Mouse (Mus musculus) liver, embryonic 13.5 days (tissue): Measurements from ENCODE around the gene Fbrs. TPM values are rescaled to one million over a fixed set of nuclear protein-coding genes. Genes with fewer than 3 reads are reported as not detected.
"Not testable (repeated sequence)": the region's sequence is repeated elsewhere in the genome, so short reads cannot be mapped to it uniquely, and the experiment has no call there.

Source experiments
- ATAC-seq: fragments of 200-750 bp; cut with Nextera tagmentation; 2 replicates; pipeline ENCODE4 v1.8.0; 2017; ENCODE audit warnings: low read depth, mild to moderate bottlenecking, moderate number of reproducible peaks, moderate library complexity
- DNase-seq: peaks from one replicate; pipeline ENCODE4 v3.0.0; 2022
- H3K27ac ChIP-seq: fragments of 300-500 bp; sonication (generic); 2 replicates; pipeline ENCODE4 v1.5.1; 2015; ENCODE audit warnings: moderate library complexity, mild to moderate bottlenecking, inconsistent platforms
- H3K27me3 ChIP-seq: fragments of 300-500 bp; sonication (generic); 2 replicates; pipeline ENCODE4 v1.6.1; 2015; ENCODE audit warnings: mild to moderate bottlenecking, inconsistent platforms
- H3K36me3 ChIP-seq: fragments of 300-500 bp; sonication (generic); 2 replicates; pipeline ENCODE4 v1.6.1; 2015; ENCODE audit warnings: mild to moderate bottlenecking, inconsistent platforms
- H3K4me1 ChIP-seq: fragments of 300-500 bp; sonication (generic); replicated peaks from 2 replicates; pipeline ENCODE4 v1.6.1; 2015; ENCODE audit warnings: inconsistent platforms
- H3K4me2 ChIP-seq: fragments of 300-500 bp; sonication (generic); 2 replicates; pipeline ENCODE4 v1.6.1; 2015; ENCODE audit warnings: inconsistent platforms, mild to moderate bottlenecking, moderate library complexity
- H3K4me3 ChIP-seq: fragments of 300-500 bp; sonication (generic); replicated peaks from 2 replicates; pipeline ENCODE4 v1.5.1; 2015; ENCODE audit warnings: mild to moderate bottlenecking, inconsistent platforms
- H3K9ac ChIP-seq: fragments of 300-500 bp; sonication (generic); 2 replicates; pipeline ENCODE4 v1.6.1; 2015; ENCODE audit warnings: mild to moderate bottlenecking, inconsistent platforms
- H3K9me3 ChIP-seq: fragments of 300-500 bp; sonication (generic); replicated peaks from 2 replicates; pipeline ENCODE4 v1.6.1; 2016; ENCODE audit warnings: inconsistent platforms
- WGBS: fragments of 180-500 bp; shearing (Covaris S2); methylation state at CpG from one replicate; pipeline ENCODE4 v1.1.7; 2015; ENCODE audit not compliant: insufficient replicate concordance; 5-methylcytosine and 5-hydroxymethylcytosine counted together
- polyA plus RNA-seq: library from polyadenylated mRNA; unstranded; fragments of >200 nt; fragmentation: Nextera tagmentation; extraction: Ambion mirVana; gene quantifications from 2 replicates; pipeline ENCODE4 v1.2.1, GENCODE M21; 2015

The Fbrs gene
- polyA plus RNA-seq, 1 experiment from 2014 or later = 3.7 TPM

DNA sequence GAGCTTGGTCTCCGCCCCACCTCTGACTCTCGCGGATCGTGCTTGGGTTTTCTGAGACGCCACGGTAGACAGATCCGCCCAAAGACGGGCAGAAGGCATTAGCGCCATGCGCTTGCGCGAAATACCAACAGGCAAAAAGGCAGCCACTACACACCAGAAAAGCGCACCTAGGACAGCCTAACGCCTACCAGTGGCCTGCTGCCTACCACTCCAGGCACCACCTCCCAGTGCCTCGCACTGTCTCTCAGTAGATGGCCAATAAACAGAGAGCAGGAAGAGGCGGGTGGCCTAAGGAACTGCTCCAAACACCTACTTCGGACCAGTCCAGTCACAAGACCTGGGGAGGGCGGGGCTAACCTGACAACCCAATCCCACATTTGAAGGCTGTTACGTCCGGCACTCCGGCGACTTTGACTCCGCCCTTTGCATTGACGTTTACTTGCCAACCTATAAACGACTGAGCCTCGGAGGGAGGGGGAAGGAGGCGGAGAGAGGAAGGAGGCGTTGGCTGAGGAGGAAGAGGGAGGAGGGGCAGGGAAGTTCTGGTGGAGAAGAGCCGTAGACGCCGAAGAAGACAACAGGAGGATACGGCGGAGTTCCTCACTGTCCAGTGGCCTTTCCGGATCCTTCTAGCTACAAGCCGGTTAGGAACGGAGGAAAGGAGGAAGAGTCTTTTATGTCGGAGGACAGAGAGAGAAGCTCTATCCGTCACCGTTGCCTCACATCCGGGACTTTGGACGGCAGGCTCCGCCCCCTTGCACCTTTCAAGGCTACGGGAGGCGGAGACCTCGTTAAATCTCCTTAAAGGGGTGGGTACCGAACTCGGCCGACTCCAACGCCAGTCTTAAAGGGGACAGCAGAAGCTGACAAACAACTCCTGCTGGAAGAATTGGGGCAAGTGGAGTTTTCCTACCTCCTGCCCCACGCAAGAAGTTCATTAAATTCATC, 1.0 kb upstream of the Fbrs start:
- peaks cover 66% of the 10 kb centered on the region for H3K36me3 ChIP-seq

DNA sequence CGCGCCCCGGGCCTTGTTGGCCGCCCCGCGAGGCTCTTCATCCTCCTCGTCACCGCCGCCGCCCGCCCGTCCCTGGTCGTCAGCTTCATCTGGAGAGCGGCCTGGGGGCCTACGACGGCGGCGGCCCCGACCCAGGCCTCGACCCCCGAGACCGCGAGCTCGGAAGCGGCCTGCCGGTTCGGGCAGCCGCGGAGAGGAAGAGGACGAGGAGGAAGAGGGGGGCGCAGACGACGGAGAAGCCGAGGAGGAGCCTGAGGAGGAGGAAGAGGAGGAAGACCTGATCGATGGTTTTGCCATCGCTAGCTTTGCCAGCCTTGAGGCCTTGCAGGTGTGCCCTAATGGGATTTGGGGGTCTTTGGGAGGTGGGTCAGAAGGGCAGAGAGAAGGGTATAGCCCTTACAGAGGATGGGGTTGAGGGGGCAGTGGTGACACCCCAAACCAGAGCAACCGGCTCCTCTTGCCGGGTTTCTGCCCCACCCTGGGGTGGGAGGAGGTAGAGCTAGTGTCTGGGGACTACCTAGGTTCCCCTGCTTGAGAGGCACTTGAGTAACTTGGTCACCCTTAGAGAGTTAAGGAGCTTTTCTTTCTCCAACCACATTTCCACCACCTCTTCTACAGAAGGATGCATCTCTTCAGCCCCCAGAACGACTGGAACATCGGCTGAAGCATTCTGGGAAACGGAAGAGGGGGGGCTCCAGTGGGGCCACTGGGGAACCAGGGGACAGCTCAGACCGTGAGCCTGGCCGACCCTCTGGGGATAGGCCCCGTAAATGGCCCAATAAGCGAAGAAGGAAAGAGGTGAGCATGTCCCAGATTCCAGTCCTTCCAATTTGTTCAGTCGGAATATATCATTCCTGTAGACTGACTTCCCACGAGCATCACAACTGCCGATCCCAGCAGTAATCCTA, 573 bp downstream of the Fbrs start:
- Histone ChIP-seq H3K9me3 (no peaks in the 10 kb centered on the region), H3K4me2 (peak overlapping the region; percentile 90), H3K36me3 (peaks cover 64% of the 10 kb centered on the region), H3K4me3 (peak overlapping the region; percentile 97), H3K27me3 (no peaks in the 10 kb centered on the region), H3K4me1 (peaks cover 48% of the 10 kb centered on the region), H3K27ac (peak overlapping the region; percentile 93), H3K9ac (peak overlapping the region; percentile 98)
- DNase-seq = peak; percentile 35
- ATAC-seq = no peak
- 2% methylated on average over 48 of the region's 48 CpGs for WGBS

More for the DNA sequence above, 1.0 kb upstream of the Fbrs start:
- ATAC-seq = peak; percentile 94
- no peaks in the 10 kb centered on the region for H3K9me3 ChIP-seq
- H3K4me3 ChIP-seq = peak overlapping the region; percentile 97
- peak overlapping the region; percentile 90 for H3K4me2 ChIP-seq
- peak; percentile 100 for DNase-seq
- WGBS = under 1% methylated on average over 50 of the region's 50 CpGs
- H3K27ac ChIP-seq = peak overlapping the region; percentile 93
- H3K27me3 ChIP-seq = no peaks in the 10 kb centered on the region
- H3K9ac ChIP-seq = peak overlapping the region; percentile 98
- H3K4me1 ChIP-seq = peaks cover 51% of the 10 kb centered on the region

DNA sequence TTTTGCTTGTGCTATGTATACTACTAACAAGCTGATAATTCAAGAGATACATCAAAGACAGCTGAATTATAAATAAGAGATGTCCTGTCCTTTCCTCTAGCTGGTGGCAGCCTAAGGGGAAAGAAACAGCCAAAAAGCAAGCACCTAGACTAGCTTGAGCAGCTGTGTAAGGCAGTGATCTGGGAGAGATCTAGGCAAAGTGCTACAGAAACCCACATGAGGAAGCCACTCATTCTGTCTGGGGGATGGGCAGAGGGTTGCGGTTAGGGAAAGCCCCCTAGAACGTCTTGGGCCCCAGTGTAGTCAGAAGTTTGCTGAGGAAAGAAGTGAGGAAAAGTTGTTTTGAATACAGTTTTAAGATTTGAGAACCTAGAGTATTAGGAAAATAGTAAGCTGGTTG, 1.3 kb downstream of the Fbrs start:
- H3K4me1 ChIP-seq = peaks cover 46% of the 10 kb centered on the region
- peaks cover 64% of the 10 kb centered on the region for H3K36me3 ChIP-seq
- no peaks in the 10 kb centered on the region for H3K27me3 ChIP-seq
- 14% methylated on average over 2 of the region's 2 CpGs for WGBS
- ATAC-seq (no peak), DNase-seq (no peak)
- H3K4me2 ChIP-seq = peak overlapping the region; percentile 90
- H3K9me3 ChIP-seq = no peaks in the 10 kb centered on the region
- H3K4me3 ChIP-seq = peak overlapping the region; percentile 97
- peak overlapping the region; percentile 93 for H3K27ac ChIP-seq
- peak overlapping the region; percentile 98 for H3K9ac ChIP-seq

DNA sequence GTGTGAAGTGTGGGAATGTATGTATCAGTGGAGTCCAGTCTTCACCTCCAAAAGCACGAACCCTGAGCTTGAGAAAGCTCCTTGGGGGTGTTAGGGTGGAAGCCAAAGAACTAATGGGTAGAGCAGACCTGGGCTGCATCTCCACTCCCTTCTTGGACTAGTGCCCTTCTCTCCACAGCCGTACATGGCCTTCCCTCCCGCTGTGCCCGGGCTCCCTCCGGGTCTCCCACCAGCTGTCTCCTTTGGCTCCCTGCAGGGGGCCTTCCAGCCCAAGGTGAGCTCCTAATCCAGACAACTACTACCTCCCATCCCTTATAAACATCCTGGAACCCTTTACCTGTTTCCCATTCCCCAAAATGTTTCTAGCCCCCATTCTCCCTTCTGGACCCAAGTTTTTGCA, 6.4 kb downstream of the Fbrs start:
- peaks cover 94% of the 10 kb centered on the region for H3K36me3 ChIP-seq
- no peak for DNase-seq
- no peaks in the 10 kb centered on the region for H3K27me3 ChIP-seq
- H3K9ac ChIP-seq = no peak overlapping the region
- 88% methylated on average over 5 of the region's 5 CpGs for WGBS
- peaks cover 18% of the 10 kb centered on the region for H3K4me1 ChIP-seq
- no peak overlapping the region for H3K4me2 ChIP-seq
- no peak for ATAC-seq
- H3K27ac ChIP-seq = no peak overlapping the region
- H3K4me3 ChIP-seq = no peak overlapping the region
- no peaks in the 10 kb centered on the region for H3K9me3 ChIP-seq

DNA sequence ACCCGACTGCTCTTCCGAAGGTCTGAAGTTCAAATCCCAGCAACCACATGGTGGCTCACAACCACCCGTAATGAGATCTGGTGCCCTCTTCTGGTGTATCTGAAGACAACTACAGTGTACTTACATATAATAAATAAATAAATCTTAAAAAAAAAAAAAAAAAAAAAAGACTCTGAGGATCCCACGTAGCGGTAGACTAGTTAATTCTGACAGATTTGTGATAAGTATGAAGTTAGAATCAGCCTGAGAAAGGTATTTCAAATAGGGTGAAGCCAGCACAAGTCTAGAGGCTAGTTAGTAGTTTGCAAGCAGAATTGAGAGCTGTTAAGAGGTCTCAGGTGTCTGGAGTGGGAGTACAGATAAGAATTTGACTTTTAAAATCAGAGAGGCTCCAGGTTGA, 9.4 kb downstream of the Fbrs start:
- H3K4me2 ChIP-seq, ATAC-seq, DNase-seq, H3K9ac ChIP-seq, H3K4me1 ChIP-seq, H3K4me3 ChIP-seq, H3K27me3 ChIP-seq, H3K27ac ChIP-seq, H3K9me3 ChIP-seq: not testable (repeated sequence)
- H3K36me3 ChIP-seq = peaks cover 91% of the 10 kb centered on the region
- WGBS = 80% methylated on average over 4 of the region's 5 CpGs

DNA sequence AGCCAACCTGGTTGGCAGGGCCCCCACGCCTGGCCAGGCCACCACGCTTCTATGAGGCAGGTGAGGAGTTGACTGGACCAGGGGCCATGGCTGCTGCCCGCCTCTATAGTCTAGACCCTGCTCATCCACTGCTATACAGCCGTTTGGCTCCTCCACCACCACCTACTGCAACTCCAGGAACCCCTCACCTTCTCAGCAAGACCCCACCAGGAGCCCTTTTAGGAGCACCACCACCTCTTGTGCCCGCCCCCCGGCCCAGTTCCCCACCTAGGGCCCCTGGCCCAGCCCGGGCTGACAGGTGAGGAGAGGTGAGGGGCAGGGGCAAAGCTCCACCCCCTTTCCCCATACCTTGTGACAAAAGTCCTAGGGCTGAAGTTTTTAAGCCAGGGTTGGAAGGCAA, 11.0 kb downstream of the Fbrs start:
- Histone ChIP-seq H3K27ac (no peak overlapping the region), H3K9ac (no peak overlapping the region), H3K4me3 (no peak overlapping the region), H3K36me3 (peaks cover 76% of the 10 kb centered on the region), H3K9me3 (no peaks in the 10 kb centered on the region), H3K27me3 (no peaks in the 10 kb centered on the region), H3K4me2 (no peak overlapping the region), H3K4me1 (0 out of 2 replicates have a peak, but pooled peaks cover 2% of the 10 kb centered on the region)
- ATAC-seq = no peak
- no peak for DNase-seq
- 87% methylated on average over 7 of the region's 7 CpGs for WGBS

DNA sequence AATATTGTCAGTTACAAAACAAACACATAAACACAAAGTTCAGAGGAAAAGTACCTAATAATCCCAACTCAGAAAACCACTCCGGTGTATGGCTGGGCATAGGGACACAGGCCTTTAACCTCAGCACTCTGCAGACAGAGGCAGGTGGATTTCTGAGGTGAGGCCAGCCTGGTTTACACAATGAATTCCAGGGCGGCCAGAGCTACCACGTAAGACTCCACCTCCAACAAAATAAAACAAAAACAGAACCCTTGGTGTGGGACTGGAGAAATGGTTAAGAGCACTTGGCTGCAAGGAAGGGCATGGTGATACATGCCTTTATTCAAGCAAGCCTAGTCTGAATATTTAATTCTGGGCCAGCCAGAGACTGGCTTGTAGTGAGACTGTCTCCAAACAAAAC, 12.8 kb downstream of the Fbrs start:
- DNase-seq (no peak), ATAC-seq (no peak)
- 0 out of 2 replicates have a peak, but pooled peaks cover 2% of the 10 kb centered on the region for H3K4me1 ChIP-seq
- no peaks in the 10 kb centered on the region for H3K9me3 ChIP-seq
- no peaks in the 10 kb centered on the region for H3K27me3 ChIP-seq
- H3K36me3 ChIP-seq = peaks cover 58% of the 10 kb centered on the region
- no peak overlapping the region for H3K4me2 ChIP-seq
- 82% methylated on average over 3 of the region's 3 CpGs for WGBS
- H3K9ac ChIP-seq = no peak overlapping the region
- H3K27ac ChIP-seq = no peak overlapping the region
- no peak overlapping the region for H3K4me3 ChIP-seq

DNA sequence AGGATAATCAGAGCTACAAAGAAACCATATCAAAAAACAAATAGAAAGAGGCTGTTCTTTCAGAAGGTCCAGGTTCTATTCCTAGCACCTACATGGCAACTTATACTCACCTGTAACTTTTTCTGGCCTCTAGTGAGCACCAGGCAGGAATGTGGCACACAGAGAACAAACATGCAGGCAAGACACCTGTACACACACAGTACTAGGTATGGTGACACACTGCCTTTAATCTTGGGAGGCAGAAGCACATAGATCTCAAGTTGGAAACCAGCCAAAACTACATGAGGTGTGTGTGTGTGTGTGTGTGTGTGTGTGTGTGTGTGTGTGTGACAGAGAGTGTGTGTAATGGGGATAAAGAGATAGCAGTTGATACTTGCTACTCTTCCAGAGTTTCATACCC, 15.6 kb downstream of the Fbrs start:
- Histone ChIP-seq H3K9me3 (no peaks in the 10 kb centered on the region), H3K27me3 (no peaks in the 10 kb centered on the region), H3K4me1 (0 out of 2 replicates have a peak, but pooled peaks cover 2% of the 10 kb centered on the region), H3K36me3 (peaks cover 32% of the 10 kb centered on the region), H3K27ac (no peak overlapping the region), H3K9ac (no peak overlapping the region), H3K4me2 (no peak overlapping the region), H3K4me3 (no peak overlapping the region)
- ATAC-seq (no peak), DNase-seq (no peak)

DNA sequence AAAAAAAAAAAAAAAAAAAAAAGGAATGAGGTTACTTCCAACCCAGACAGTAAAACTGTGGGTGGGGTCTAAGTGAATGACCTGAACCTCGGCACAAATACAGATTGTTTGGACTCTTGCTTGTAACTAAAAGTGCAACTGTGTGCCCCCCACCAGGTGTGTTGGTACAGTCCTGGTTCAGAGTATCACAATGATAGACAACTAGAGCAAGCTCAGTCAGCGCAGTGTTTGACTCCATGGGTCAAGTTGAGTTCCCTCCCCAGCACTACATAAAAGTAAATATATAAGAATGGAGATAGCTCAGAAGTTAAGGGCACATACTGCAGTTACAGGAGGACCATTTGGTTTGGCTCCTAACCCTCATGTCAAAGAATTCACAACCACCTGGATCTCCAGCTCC, 18.4 kb downstream of the Fbrs start:
- Histone ChIP-seq H3K27me3 (no peaks in the 10 kb centered on the region), H3K36me3 (peaks cover 5% of the 10 kb centered on the region; the same call in 1 of the 2 replicates), H3K4me2 (no peak overlapping the region), H3K27ac (no peak overlapping the region), H3K4me3 (no peak overlapping the region), H3K4me1 (no peaks in the 10 kb centered on the region), H3K9me3 (no peaks in the 10 kb centered on the region), H3K9ac (no peak overlapping the region)
- ATAC-seq (peak; percentile 50; the same call in 1 of the 2 replicates), DNase-seq (no peak)
- WGBS = 65% methylated on average over 2 of the region's 2 CpGs

DNA sequence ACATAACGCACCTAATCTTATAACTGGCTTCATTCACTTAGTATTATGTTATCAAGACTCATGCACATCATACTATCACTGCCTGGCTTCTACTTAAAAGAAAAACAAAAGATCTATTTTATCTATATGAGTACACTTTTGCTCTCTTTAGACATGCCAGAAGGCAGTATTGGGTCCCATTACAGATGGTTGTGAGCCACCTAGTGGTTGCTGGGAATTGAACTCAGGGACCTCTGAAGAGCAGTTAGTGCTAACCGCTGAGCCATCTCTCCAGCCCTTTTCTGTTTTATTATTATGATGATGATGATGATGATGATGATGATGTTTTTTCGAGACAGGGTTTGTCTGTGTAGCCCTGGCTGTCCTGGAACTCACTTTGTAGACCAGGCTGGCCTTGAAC, 19.4 kb downstream of the Fbrs start:
- Histone ChIP-seq H3K27me3 (no peaks in the 10 kb centered on the region), H3K4me3 (no peak overlapping the region), H3K9me3 (no peaks in the 10 kb centered on the region), H3K36me3 (no peaks in the 10 kb centered on the region), H3K27ac (no peak overlapping the region), H3K4me2 (no peak overlapping the region), H3K4me1 (no peaks in the 10 kb centered on the region), H3K9ac (no peak overlapping the region)
- ATAC-seq = 0 out of 2 replicates have a peak, but pooled peaks have one; percentile 51
- peak; percentile 31 for DNase-seq
- 37% methylated on average over 3 of the region's 3 CpGs for WGBS

DNA sequence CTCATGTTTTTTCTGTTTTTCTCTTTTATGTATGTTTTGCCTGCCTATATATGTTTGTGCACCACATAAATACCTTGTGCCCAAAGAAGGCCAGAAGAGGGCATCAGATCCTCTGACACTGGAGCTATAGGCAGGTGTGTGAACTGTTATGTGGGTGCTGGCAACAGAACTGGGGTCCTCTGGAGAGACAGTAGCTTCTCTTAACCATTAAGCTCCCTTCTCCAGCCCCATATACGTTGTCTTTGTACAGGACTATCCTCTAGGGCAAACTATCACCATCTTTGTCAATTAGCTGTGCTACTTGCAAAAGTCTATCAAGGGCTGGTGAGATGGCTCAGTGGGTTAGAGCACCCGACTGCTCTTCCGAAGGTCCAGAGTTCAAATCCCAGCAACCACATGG, 29.3 kb downstream of the Fbrs start:
- no peak for ATAC-seq
- 84% methylated on average over 3 of the region's 3 CpGs for WGBS
- DNase-seq = no peak

More for the DNA sequence above, 29.3 kb downstream of the Fbrs start:
- no peak overlapping the region for H3K4me2 ChIP-seq
- no peaks in the 10 kb centered on the region for H3K27me3 ChIP-seq
- H3K9ac ChIP-seq = no peak overlapping the region
- peaks cover 18% of the 10 kb centered on the region for H3K4me1 ChIP-seq
- H3K27ac ChIP-seq = no peak overlapping the region
- no peak overlapping the region for H3K4me3 ChIP-seq
- H3K9me3 ChIP-seq = no peaks in the 10 kb centered on the region
- H3K36me3 ChIP-seq = no peaks in the 10 kb centered on the region
